Mouse (Mus musculus) forebrain, postnatal 0 days (tissue): ENCODE measurements at regions not wholly inside any gene's neighbourhood (a gene's known extent, or its start where the extent isn't known, plus 50 kb on each side); places are given as distances from the start of the nearest gene placed in this dataset.

ENCODE experiments used
- ATAC-seq: fragments of 200-750 bp; cut with Nextera tagmentation; 2 replicates; pipeline ENCODE4 v1.8.0; 2017; ENCODE audit warnings: mild to moderate bottlenecking, moderate library complexity
- DNase-seq: peaks from one replicate; pipeline ENCODE4 v3.0.0-alpha.2; 2015
- H3K27ac ChIP-seq: fragments of 300-500 bp; sonication (generic); 2 replicates; pipeline ENCODE4 v1.5.1; 2014; ENCODE audit warnings: low read depth, mild to moderate bottlenecking, antibody characterized with exemption, low read length, moderate library complexity, mixed read lengths
- H3K27me3 ChIP-seq: fragments of 300-500 bp; sonication (generic); 2 replicates; pipeline ENCODE4 v1.6.1; 2014; ENCODE audit warnings: mild to moderate bottlenecking, low read length, mixed read lengths; ENCODE audit not compliant: insufficient read depth
- H3K36me3 ChIP-seq: fragments of 300-500 bp; sonication (generic); 2 replicates; pipeline ENCODE4 v1.6.1; 2014; ENCODE audit warnings: mild to moderate bottlenecking, moderate library complexity; ENCODE audit not compliant: insufficient read depth
- H3K4me1 ChIP-seq: fragments of 300-500 bp; sonication (generic); 2 replicates; pipeline ENCODE4 v1.6.1; 2014; ENCODE audit warnings: antibody characterized with exemption; ENCODE audit not compliant: insufficient read depth
- H3K4me2 ChIP-seq: fragments of 300-500 bp; sonication (generic); 2 replicates; pipeline ENCODE4 v1.6.1; 2014; ENCODE audit warnings: low read depth, mild to moderate bottlenecking, moderate library complexity
- H3K4me3 ChIP-seq: fragments of 300-500 bp; sonication (generic); 2 replicates; pipeline ENCODE4 v1.5.1; 2014; ENCODE audit warnings: low read depth, low read length, mixed read lengths
- H3K9ac ChIP-seq: fragments of 300-500 bp; sonication (generic); 2 replicates; pipeline ENCODE4 v1.6.1; 2014; ENCODE audit warnings: mild to moderate bottlenecking
- H3K9me3 ChIP-seq: fragments of 300-500 bp; sonication (generic); 2 replicates; pipeline ENCODE4 v1.6.1; 2016; ENCODE audit warnings: low read length
- CTCF ChIP-seq: sonication (generic); IDR thresholded peaks from 2 replicates; pipeline ENCODE4 v1.5.1; 2016; ENCODE audit warnings: antibody characterized with exemption, control low read depth, low read depth
- WGBS: fragments of 180-500 bp; shearing (Covaris S2); extraction: QIAGEN DNeasy Blood & Tissue Kit; methylation state at CpG from one replicate; pipeline ENCODE4 v1.1.7; 2014; 5-methylcytosine and 5-hydroxymethylcytosine counted together

DNA sequence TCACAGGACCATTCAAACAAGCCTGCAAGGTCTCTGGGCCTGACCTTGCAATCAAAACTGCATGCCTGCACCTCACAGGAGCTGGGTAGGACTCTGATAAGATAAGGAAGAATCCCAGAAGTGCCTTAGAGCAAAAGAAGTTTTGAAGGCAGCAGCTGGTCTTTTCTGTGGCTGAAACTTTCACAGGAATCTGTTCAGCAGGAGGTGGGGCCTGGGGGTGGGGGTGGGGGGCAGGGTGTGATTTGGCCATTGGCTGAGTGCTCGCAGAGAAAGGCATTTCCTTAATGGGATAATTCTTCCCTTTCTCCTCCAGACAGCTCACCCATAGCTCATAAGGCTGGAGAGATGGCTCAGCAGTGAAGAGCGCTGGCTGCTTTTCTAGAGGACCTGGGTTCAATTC is 195.8 kb downstream of the Opa1 start:
- 58% methylated on average over 2 of the region's 2 CpGs for WGBS
- H3K27ac ChIP-seq: no peak overlapping the region
- no peaks in the 10 kb centered on the region for H3K9me3 ChIP-seq
- no peak overlapping the region for H3K4me2 ChIP-seq
- no peak overlapping the region for H3K4me3 ChIP-seq
- ATAC-seq (no peak), DNase-seq (no peak)
- no peak overlapping the region for H3K9ac ChIP-seq
- H3K4me1 ChIP-seq: no peaks in the 10 kb centered on the region
- no peaks in the 10 kb centered on the region for H3K36me3 ChIP-seq
- no peak for TF ChIP-seq CTCF
- no peaks in the 10 kb centered on the region for H3K27me3 ChIP-seq

DNA sequence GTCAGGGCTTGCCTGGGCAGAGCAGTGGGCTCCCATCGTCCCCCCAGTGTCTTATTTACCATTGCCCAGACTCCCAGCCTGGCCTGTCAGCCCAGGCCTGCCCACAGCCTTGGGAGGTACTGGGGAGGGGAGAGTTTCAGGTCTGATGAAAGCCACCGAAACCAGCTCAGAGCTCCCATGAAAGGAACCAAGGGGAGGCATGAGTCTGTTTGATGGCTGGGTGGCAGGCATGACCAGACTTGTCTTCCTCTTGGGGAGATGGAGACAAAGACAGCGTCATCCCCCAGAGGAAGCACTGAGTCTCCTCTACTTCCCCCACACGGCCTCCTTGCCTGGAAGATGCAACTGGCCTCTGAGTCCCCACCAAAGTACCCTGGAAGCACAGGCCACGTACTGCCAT is 196.7 kb downstream of the Opa1 start:
- Histone ChIP-seq H3K36me3 (no peaks in the 10 kb centered on the region), H3K27ac (no peak overlapping the region), H3K4me2 (no peak overlapping the region), H3K9me3 (no peaks in the 10 kb centered on the region), H3K27me3 (no peaks in the 10 kb centered on the region), H3K9ac (no peak overlapping the region), H3K4me3 (no peak overlapping the region), H3K4me1 (no peaks in the 10 kb centered on the region)
- DNase-seq (no peak), ATAC-seq (no peak)
- no peak for TF ChIP-seq CTCF
- WGBS: 54% methylated on average over 5 of the region's 5 CpGs

DNA sequence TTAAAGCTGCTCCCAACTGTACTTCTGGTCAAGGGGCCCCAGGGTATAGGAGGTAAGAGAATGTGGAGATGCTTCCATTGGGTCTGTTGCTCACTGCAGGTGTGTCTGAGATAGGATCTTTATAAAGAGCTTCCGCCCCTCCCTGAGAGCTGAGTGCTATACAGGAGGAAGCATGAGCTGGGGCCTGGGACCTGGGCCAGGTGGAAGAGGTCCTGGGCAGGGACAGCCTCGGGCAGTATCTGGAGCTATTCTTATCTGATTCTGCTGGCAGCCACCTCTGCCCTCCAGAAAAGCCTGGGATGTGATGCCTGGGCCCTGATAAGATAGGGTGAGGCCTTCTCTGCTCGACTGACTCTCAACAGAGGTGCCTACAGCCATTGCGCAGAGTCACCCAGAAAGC is 203.3 kb downstream of the Opa1 start:
- TF ChIP-seq CTCF: no peak
- Histone ChIP-seq H3K9ac (no peak overlapping the region), H3K27me3 (no peaks in the 10 kb centered on the region), H3K4me3 (no peak overlapping the region), H3K36me3 (no peaks in the 10 kb centered on the region), H3K27ac (no peak overlapping the region), H3K9me3 (no peaks in the 10 kb centered on the region), H3K4me1 (no peaks in the 10 kb centered on the region), H3K4me2 (no peak overlapping the region)
- ATAC-seq: no peak
- WGBS: 81% methylated on average over 4 of the region's 4 CpGs
- no peak for DNase-seq

DNA sequence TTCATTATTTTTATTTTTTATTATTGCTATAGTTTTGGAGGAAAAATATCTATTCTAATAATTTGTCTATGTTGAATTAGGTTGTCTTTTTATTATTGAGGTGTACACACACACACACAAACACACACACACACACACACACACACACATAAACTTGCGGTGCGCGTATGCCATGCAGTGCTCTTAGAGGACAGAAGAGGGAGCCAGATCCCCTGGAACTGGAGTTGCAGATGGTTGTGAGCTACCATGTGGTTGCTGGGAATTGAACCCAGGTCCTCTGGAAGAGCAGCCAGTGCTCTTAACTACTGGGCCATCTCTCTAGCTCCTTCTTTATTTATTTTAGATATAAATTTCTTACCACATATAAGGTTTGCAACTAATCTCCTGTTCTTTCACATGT is 206.0 kb downstream of the Opa1 start:
- no peak for DNase-seq
- H3K9me3 ChIP-seq: no peaks in the 10 kb centered on the region
- WGBS: 99% methylated on average over 3 of the region's 3 CpGs
- H3K4me2 ChIP-seq: no peak overlapping the region
- H3K4me3 ChIP-seq: no peak overlapping the region
- H3K27me3 ChIP-seq: no peaks in the 10 kb centered on the region
- H3K4me1 ChIP-seq: no peaks in the 10 kb centered on the region
- ATAC-seq: no peak
- H3K27ac ChIP-seq: no peak overlapping the region
- H3K36me3 ChIP-seq: no peaks in the 10 kb centered on the region
- TF ChIP-seq CTCF: no peak
- no peak overlapping the region for H3K9ac ChIP-seq

DNA sequence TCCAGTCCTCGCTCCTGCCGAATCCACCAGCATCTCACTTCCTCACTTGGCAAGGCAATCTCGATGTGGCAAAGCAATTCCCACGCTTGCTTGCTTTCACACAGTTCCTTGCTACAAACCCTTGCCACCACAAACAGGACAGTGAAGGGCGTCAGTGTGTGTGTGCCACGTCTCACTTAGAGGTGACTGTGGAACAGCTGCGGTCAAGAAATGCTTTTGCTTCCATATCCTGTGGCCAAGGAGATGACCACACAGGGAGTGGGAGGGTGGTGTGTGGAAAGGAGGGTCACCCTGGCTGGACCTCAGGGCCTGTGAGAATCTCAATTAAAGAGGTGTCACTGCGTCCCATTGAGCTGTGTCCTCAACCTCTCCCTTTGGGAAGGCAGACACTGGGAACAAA is 207.4 kb downstream of the Opa1 start:
- WGBS: 85% methylated on average over 8 of the region's 8 CpGs
- TF ChIP-seq CTCF: no peak
- ATAC-seq: no peak

DNA sequence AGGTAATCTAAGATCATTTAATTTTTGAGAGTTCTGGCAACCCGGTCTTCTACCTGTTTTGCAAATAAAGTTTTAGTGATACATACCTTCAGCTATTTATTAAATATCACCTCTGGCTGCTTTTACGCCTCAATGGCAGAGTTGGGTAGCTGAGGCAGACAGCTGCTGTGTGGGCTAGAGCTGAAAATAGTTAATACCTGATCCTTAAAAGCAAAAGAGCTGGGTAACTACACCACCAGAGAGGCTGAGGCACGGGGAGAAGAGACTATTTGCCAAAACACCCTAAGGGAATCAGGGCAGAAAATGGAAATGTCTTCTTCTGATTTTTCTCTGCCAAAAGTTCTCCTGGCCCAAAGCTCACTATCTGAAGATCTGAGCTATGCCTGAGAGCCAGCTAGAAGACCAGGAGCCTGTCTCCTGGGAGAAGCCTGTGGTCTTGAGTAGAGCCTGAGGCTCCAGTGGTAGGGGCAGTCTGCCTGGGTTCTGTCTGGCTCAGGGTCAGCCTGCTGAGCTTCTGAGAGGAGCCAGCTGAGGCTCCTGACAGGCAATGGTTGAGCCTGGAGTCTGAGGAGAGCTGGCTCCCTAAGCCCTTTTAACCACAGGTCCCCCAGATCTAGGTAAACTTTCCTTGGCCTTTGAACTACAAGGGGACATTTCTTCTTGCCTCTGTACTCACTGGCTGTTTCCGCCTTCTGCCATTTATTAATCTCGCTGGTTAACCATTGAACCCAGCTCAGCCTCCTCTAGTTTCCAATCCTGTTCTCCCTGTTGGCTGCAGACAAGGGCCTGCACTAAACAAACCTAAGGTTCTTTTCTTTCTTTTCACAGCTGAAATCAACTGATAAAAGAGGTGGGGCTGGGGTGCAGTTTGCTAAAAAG is 208.7 kb downstream of the Opa1 start:
- WGBS: 79% methylated on average over 5 of the region's 5 CpGs
- Histone ChIP-seq H3K4me1 (no peaks in the 10 kb centered on the region), H3K4me3 (no peak overlapping the region), H3K4me2 (no peak overlapping the region), H3K27me3 (no peaks in the 10 kb centered on the region), H3K27ac (no peak overlapping the region), H3K36me3 (no peaks in the 10 kb centered on the region), H3K9me3 (no peaks in the 10 kb centered on the region), H3K9ac (no peak overlapping the region)
- DNase-seq: no peak
- no peak for TF ChIP-seq CTCF
- no peak for ATAC-seq

More for the DNA sequence above, 207.4 kb downstream of the Opa1 start:
- no peak overlapping the region for H3K4me2 ChIP-seq
- H3K9me3 ChIP-seq: no peaks in the 10 kb centered on the region
- H3K27me3 ChIP-seq: no peaks in the 10 kb centered on the region
- H3K36me3 ChIP-seq: no peaks in the 10 kb centered on the region
- no peak overlapping the region for H3K4me3 ChIP-seq
- DNase-seq: no peak
- no peaks in the 10 kb centered on the region for H3K4me1 ChIP-seq
- no peak overlapping the region for H3K9ac ChIP-seq
- H3K27ac ChIP-seq: no peak overlapping the region

DNA sequence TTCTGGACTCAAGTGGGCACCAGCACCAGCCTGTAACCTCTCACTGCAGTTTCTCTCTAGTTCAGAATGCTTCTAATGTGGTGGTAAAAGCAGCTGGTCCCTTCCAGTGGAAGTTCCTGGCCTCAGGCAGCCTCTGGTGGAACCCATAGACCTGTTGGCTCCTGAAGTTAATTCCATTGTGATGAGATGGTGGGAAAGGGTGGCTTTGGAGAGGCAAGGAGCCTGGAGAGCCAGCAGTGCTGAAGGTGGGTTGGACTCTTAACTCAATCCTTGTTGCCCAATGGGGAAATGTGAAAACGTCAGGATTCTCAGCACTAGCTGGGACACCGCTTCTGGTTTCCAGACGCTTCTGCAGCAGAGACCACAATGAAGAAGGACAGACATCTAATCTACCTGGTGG is 210.9 kb downstream of the Opa1 start:
- no peaks in the 10 kb centered on the region for H3K9me3 ChIP-seq
- H3K9ac ChIP-seq: no peak overlapping the region
- WGBS: 99% methylated on average over 3 of the region's 3 CpGs
- H3K4me1 ChIP-seq: no peaks in the 10 kb centered on the region
- no peak overlapping the region for H3K4me2 ChIP-seq
- no peaks in the 10 kb centered on the region for H3K27me3 ChIP-seq
- no peaks in the 10 kb centered on the region for H3K36me3 ChIP-seq
- ATAC-seq (no peak), DNase-seq (no peak)
- H3K27ac ChIP-seq: no peak overlapping the region
- no peak for TF ChIP-seq CTCF
- no peak overlapping the region for H3K4me3 ChIP-seq
